Mouse (Mus musculus): Measurements from ENCODE around the gene Gm3269.
"Not testable (repeated sequence)": the region's sequence is repeated elsewhere in the genome, so short reads cannot be mapped to it uniquely, and the experiment has no call there.

Gm3269 gene

DNA sequence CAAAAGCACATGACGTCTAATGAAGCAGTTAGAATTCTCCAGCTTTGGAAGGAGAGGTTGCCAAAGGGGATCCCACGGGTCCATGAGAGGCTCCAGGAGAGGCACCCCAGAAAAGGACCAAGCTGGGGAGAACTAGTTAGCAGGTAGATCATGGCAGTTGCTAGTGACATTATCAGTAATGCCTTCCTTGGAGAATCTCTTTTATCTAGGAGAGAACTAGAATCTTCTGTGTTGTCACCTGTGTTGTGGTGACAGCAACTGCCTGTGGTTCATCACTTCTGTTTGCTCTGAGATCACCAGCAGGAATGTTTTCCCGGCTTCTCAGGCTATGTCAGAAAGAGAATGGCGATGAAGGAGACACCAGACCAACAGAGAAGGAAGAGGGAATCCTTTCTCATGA lies at the start of gene Gm3269:
TSS of gene Gm3269 (plus strand) at position 301 of the 400 bp plus-strand sequence.
- DNase-seq = not testable (repeated sequence)

DNA sequence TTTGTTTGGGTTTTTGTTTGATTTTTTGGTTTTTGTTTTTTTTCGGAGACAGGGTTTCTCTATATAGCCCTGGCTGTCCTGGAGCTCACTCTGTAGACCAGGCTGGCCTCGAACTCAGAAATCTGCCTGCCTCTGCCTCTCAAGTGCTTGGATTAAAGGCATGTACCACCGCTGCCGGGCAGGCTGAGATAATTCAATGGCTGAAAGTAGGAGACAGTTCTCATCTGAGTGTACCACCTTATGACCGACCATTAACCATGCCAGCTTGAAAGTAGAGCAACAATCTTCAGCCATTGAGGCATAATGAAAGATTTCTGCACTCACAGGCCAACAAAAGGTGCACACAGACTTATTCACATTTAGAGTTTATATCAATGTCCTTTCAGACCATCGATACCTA lies 31.5 kb upstream of the Gm3269 start:
- not testable (repeated sequence) for DNase-seq

DNA sequence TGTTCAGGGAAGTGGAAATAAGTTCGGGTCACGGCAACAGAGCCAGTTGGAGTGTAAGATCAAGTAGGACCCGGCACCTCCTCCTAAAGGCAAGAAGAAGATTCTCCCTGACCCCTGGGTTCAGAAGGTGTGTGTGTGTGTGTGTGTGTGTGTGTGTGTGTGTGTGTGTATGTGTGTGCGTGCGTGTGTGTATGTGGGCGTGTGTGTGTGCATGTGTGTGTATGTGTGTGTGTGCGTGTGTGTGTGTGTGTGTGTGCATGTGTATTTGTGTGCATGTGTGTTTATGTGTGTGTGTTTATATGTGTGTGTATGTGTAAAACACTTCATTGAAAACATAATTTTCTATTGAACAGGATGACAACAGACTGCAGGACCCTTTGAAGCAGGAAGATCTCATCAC lies 16.0 kb upstream of the Gm3269 start:
- DNase-seq = not testable (repeated sequence)

DNA sequence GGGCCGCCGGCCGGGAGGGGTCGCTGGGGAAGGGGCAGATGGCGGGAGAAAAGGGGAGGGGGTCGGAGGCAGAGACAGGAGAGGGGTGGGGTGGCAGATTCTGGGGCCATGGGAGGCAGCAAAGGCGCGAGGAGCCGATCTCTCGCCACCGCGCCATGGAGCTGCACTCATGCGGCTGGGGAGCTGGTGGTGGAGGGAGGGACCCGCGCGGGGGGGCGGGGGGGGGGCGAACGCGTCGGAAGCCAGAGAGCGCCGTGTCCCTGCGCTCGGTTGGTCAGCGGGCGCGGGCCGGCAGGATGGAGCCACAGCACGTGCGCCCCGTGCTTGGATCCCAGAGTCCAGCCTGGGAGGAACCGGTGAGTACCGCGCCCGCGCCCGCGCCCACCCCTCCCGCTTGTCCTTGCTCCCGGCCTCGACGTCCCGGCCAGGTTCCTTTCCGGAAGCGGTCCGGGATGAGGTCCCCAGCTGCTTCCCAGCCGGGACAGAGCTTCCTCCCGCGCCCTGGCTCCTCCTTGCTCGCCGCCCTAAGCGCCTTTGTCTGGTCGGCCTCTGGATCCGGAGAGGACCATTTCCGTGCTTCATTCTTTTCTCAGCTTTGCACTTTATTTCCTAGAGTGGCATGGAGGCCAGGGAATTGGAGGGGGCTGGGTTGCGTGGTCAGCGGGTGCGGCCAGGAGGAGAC lies 17.5 kb downstream of the Gm3269 start, which contains the start of gene Gm3264:
TSS of gene Gm3264 (plus strand) at position 278 of the 682 bp plus-strand sequence.
- not testable (repeated sequence) for DNase-seq

DNA sequence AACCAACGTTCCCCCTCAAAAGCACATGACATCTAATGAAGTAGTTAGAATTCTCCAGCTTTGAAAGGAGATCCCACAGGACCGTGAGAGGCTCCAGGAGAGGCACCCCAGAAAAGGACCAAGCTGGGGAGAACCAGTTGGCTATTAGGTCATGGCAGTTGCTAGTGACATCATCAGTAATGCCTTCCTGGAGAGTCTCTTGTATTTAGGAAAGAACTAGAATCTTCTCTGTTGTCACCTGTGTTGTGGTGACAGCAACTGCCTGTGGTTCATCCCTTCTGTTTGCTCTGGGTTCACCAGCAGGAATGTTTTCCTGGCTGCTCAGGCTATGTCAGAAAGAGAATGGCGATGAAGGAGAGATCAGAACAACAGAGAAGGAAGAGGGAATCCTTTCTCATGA lies 54.2 kb downstream of the Gm3269 start, which contains the start of gene Gm3278:
TSS of gene Gm3278 (plus strand) at position 301 of the 400 bp plus-strand sequence.
- DNase-seq = not testable (repeated sequence)

All from kidney, adult 8-10 months (tissue).